ENCODE assay signal across 8 mouse cellular contexts in genomic region chr2:70471861-70472620, GRCm38 (mm10). TPM values are rescaled to one million over a fixed set of nuclear protein-coding genes. Genes with fewer than 3 reads are reported as not detected.
A peak's percentile ranks its signal among the peaks of the same experiment; 100 is the strongest.
DNase-seq lines count a peak whose midpoint lies in the region; ATAC-seq and TF ChIP-seq lines count a peak whose summit lies in the region.

No protein-coding gene starts in this region.

- no peaks in the 10 kb centered on the region for H3K9me3 ChIP-seq in embryonic facial prominence, embryonic 13.5 days
- H3K9me3 ChIP-seq in hindbrain, postnatal 0 days (ENCODE audit: low read length): no peaks in the 10 kb centered on the region
- no peaks in the 10 kb centered on the region for H3K9me3 ChIP-seq in liver, embryonic 12.5 days (replicated peaks)
- H3K9me3 ChIP-seq in neural tube, embryonic 13.5 days: no peaks in the 10 kb centered on the region

- H3K27ac ChIP-seq in embryonic facial prominence, embryonic 13.5 days: no peak overlapping the region; the same call in 1 of the 2 replicates
- no peak overlapping the region for H3K27ac ChIP-seq in hindbrain, postnatal 0 days
- H3K27ac ChIP-seq in liver, embryonic 12.5 days: no peak overlapping the region
- no peak overlapping the region for H3K27ac ChIP-seq in neural tube, embryonic 13.5 days (replicated peaks)

- H3K4me1 ChIP-seq in embryonic facial prominence, embryonic 13.5 days: peaks cover 52% of the 10 kb centered on the region
- H3K4me1 ChIP-seq in hindbrain, postnatal 0 days (ENCODE audit: insufficient read depth, low read length): peaks cover 7% of the 10 kb centered on the region; the same call in 1 of the 2 replicates
- H3K4me1 ChIP-seq in liver, embryonic 12.5 days: peaks cover 11% of the 10 kb centered on the region; the same call in 1 of the 2 replicates
- H3K4me1 ChIP-seq in neural tube, embryonic 13.5 days (replicated peaks): peaks cover 52% of the 10 kb centered on the region

- DNase-seq in right cerebral cortex, postnatal 10 days (ENCODE audit: low spot score in 2 of 2): peak; percentile 22 to 32
- DNase-seq in right cerebral cortex, postnatal 36 days (ENCODE audit: low spot score in 2 of 2): no peak
- no peak for DNase-seq in hindbrain, postnatal 0 days (ENCODE audit: low spot score)
- DNase-seq in frontal cortex, postnatal 14 days (ENCODE audit: low spot score in 2 of 2): no peak
- DNase-seq in urinary bladder, postnatal 36 days (ENCODE audit: low spot score in 2 of 2): no peak

- no peak for TF ChIP-seq CTCF in hindbrain, postnatal 0 days (IDR thresholded peaks at IDR 0.05; ENCODE audit: low read depth)

- no peak for ATAC-seq in embryonic facial prominence, embryonic 13.5 days (ENCODE audit: insufficient number of reproducible peaks, insufficient read depth, low FRiP score, low TSS enrichment, low read depth)
- no peak; the same call in 1 of the 2 replicates for ATAC-seq in hindbrain, postnatal 0 days
- no peak for ATAC-seq in liver, embryonic 12.5 days
- no peak for ATAC-seq in neural tube, embryonic 13.5 days (ENCODE audit: low read depth)

- under 1% methylated on average over 48 of the region's 48 CpGs for WGBS in embryonic facial prominence, embryonic 13.5 days
- 1% methylated on average over 48 of the region's 48 CpGs for WGBS in hindbrain, postnatal 0 days
- 2% methylated on average over 47 of the region's 48 CpGs for WGBS in liver, embryonic 12.5 days (ENCODE audit: insufficient replicate concordance)
- 1% methylated on average over 48 of the region's 48 CpGs for WGBS in neural tube, embryonic 13.5 days

- H3K27me3 ChIP-seq in embryonic facial prominence, embryonic 13.5 days: peaks cover 76% of the 10 kb centered on the region
- H3K27me3 ChIP-seq in hindbrain, postnatal 0 days (ENCODE audit: insufficient read depth, low read length): peaks cover 16% of the 10 kb centered on the region
- peaks cover 79% of the 10 kb centered on the region for H3K27me3 ChIP-seq in liver, embryonic 12.5 days (replicated peaks)
- peaks cover 81% of the 10 kb centered on the region for H3K27me3 ChIP-seq in neural tube, embryonic 13.5 days

- peak overlapping the region; percentile 52; the same call in 1 of the 2 replicates for H3K9ac ChIP-seq in embryonic facial prominence, embryonic 13.5 days
- H3K9ac ChIP-seq in hindbrain, postnatal 0 days (replicated peaks; ENCODE audit: low read length): 0 out of 2 replicates have a peak overlapping the region, but pooled peaks have one; percentile 28
- no peak overlapping the region for H3K9ac ChIP-seq in liver, embryonic 12.5 days
- peak overlapping the region; percentile 49; the same call in 1 of the 2 replicates for H3K9ac ChIP-seq in neural tube, embryonic 13.5 days

- no peaks in the 10 kb centered on the region for H3K36me3 ChIP-seq in embryonic facial prominence, embryonic 13.5 days
- no peaks in the 10 kb centered on the region for H3K36me3 ChIP-seq in hindbrain, postnatal 0 days (ENCODE audit: insufficient read depth, low read length)
- H3K36me3 ChIP-seq in liver, embryonic 12.5 days: no peaks in the 10 kb centered on the region
- H3K36me3 ChIP-seq in neural tube, embryonic 13.5 days: no peaks in the 10 kb centered on the region

- H3K4me3 ChIP-seq in embryonic facial prominence, embryonic 13.5 days: peak overlapping the region; percentile 46
- H3K4me3 ChIP-seq in hindbrain, postnatal 0 days (ENCODE audit: low read length): peak overlapping the region; percentile 42
- H3K4me3 ChIP-seq in liver, embryonic 12.5 days: peak overlapping the region; percentile 37
- H3K4me3 ChIP-seq in neural tube, embryonic 13.5 days: peak overlapping the region; percentile 33

- peak overlapping the region; percentile 81 for H3K4me2 ChIP-seq in embryonic facial prominence, embryonic 13.5 days
- peak overlapping the region; percentile 80 for H3K4me2 ChIP-seq in hindbrain, postnatal 0 days (ENCODE audit: low read depth, low read length)
- H3K4me2 ChIP-seq in liver, embryonic 12.5 days: peak overlapping the region; percentile 56
- peak overlapping the region; percentile 61 for H3K4me2 ChIP-seq in neural tube, embryonic 13.5 days

RNA-seq across cellular contexts. Expression of gene Sp5, which starts 2.7 kb away (rescaled TPM):
- 7.2 and 7.7 TPM in 2 replicates for polyA plus RNA-seq in embryonic facial prominence, embryonic 13.5 days (2015; fragmentation: Nextera tagmentation; extraction: Ambion mirVana)
- total RNA-seq in hindbrain, postnatal 0 days (2014; rRNA removed): 14.8 and 28.2 TPM in 2 replicates
- polyA plus RNA-seq in hindbrain, postnatal 0 days (2015; fragmentation: Nextera tagmentation; extraction: Ambion mirVana): 13.2 and 14.0 TPM in 2 replicates
- 0.51 and 0.56 TPM in 2 replicates for polyA plus RNA-seq in liver, embryonic 12.5 days (2016; fragmentation: Nextera tagmentation; extraction: Ambion mirVana)
- 3.5 TPM in 2 replicates for polyA plus RNA-seq in neural tube, embryonic 13.5 days (2015; fragmentation: Nextera tagmentation; extraction: Ambion mirVana)

RNA-seq across cellular contexts. Expression of gene Erich2, which starts 36.6 kb away (rescaled TPM):
- 3.1 and 5.2 TPM in 2 replicates for polyA plus RNA-seq in embryonic facial prominence, embryonic 13.5 days (2015; fragmentation: Nextera tagmentation; extraction: Ambion mirVana)
- total RNA-seq in hindbrain, postnatal 0 days (2014; rRNA removed): 0.43 and 1.8 TPM in 2 replicates
- polyA plus RNA-seq in hindbrain, postnatal 0 days (2015; fragmentation: Nextera tagmentation; extraction: Ambion mirVana): 6.3 and 7.1 TPM in 2 replicates
- polyA plus RNA-seq in liver, embryonic 12.5 days (2016; fragmentation: Nextera tagmentation; extraction: Ambion mirVana): 0.13 TPM in 1 of 2 replicates, not detected in the other
- polyA plus RNA-seq in neural tube, embryonic 13.5 days (2015; fragmentation: Nextera tagmentation; extraction: Ambion mirVana): 0.68 and 0.80 TPM in 2 replicates

Comparison
In these comparisons a context has a peak if more than half of its experiments do, and no peak if none do; other contexts are left out.
1. DNase-seq: peak in right cerebral cortex, postnatal 10 days (2 of 2); none in right cerebral cortex, postnatal 36 days (0 of 2), hindbrain, postnatal 0 days (single experiment), frontal cortex, postnatal 14 days (0 of 2) and urinary bladder, postnatal 36 days (0 of 2).
2. Peak in every context shown above with its lines, with median percentiles within 50 percentile points of each other: H3K4me2 ChIP-seq and H3K4me3 ChIP-seq.